Mouse (Mus musculus) lung, embryonic 14.5 days (tissue): Measurements from ENCODE around the gene Mkrn1. TPM values are rescaled to one million over a fixed set of nuclear protein-coding genes. Genes with fewer than 3 reads are reported as not detected.

Experiments used
- ATAC-seq: fragments of 200-750 bp; cut with Nextera tagmentation; 2 replicates; pipeline ENCODE4 v1.8.0; 2017; ENCODE audit warnings: mild to moderate bottlenecking, moderate TSS enrichment, moderate library complexity; ENCODE audit not compliant: insufficient read depth
- DNase-seq: peaks from one replicate; pipeline ENCODE4 v3.0.0-alpha.2; 2015
- H3K27ac ChIP-seq: fragments of 300-500 bp; sonication (generic); 2 replicates; pipeline ENCODE4 v1.5.1; 2014; ENCODE audit warnings: low read depth, mild to moderate bottlenecking, moderate library complexity
- H3K27me3 ChIP-seq: fragments of 300-500 bp; sonication (generic); 2 replicates; pipeline ENCODE4 v1.6.1; 2014; ENCODE audit warnings: low read length, control low read depth; ENCODE audit not compliant: insufficient read depth
- H3K36me3 ChIP-seq: fragments of 300-500 bp; sonication (generic); 2 replicates; pipeline ENCODE4 v1.6.1; 2014; ENCODE audit warnings: control low read depth; ENCODE audit not compliant: insufficient read depth
- H3K4me1 ChIP-seq: fragments of 300-500 bp; sonication (generic); 2 replicates; pipeline ENCODE4 v1.6.1; 2014; ENCODE audit warnings: antibody characterized with exemption, control low read depth; ENCODE audit not compliant: insufficient read depth
- H3K4me2 ChIP-seq: fragments of 300-500 bp; sonication (generic); 2 replicates; pipeline ENCODE4 v1.6.1; 2014; ENCODE audit warnings: mild to moderate bottlenecking
- H3K4me3 ChIP-seq: fragments of 300-500 bp; sonication (generic); 2 replicates; pipeline ENCODE4 v1.5.1; 2014; ENCODE audit warnings: low read depth, low read length
- H3K9ac ChIP-seq: fragments of 300-500 bp; sonication (generic); 2 replicates; pipeline ENCODE4 v1.6.1; 2014
- H3K9me3 ChIP-seq: fragments of 300-500 bp; sonication (generic); 2 replicates; pipeline ENCODE4 v1.6.1; 2016; ENCODE audit warnings: low read depth, low read length, control low read depth
- CTCF ChIP-seq: IDR thresholded peaks from 2 replicates; pipeline ENCODE4 v1.5.1; 2016; ENCODE audit warnings: antibody characterized with exemption, low read depth
- WGBS: fragments of 180-500 bp; shearing (Covaris S2); extraction: QIAGEN DNeasy Blood & Tissue Kit; methylation state at CpG from one replicate; pipeline ENCODE4 v1.1.7; 2014; 5-methylcytosine and 5-hydroxymethylcytosine counted together
- polyA plus RNA-seq: library from polyadenylated mRNA; unstranded; fragments of >200 nt; fragmentation: Nextera tagmentation; extraction: Ambion mirVana; gene quantifications from 2 replicates; pipeline ENCODE4 v1.2.1, GENCODE M21; 2014

Gene Mkrn1
- polyA plus RNA-seq, result 59.6 and 61.2 TPM in 2 replicates

GRCm38 (mm10) chr6:39419851-39420721 is at the start of gene Mkrn1:
Mkrn1 (minus strand) TSS chr6:39420462.
- Histone ChIP-seq H3K27me3 (0 out of 2 replicates have a peak, but pooled peaks cover 16% of the 10 kb centered on the region), H3K9ac (peak within 1 kb of the TSS; percentile 72), H3K4me1 (no peaks in the 10 kb centered on the region), H3K27ac (peak within 1 kb of the TSS; percentile 78), H3K4me3 (peak within 1 kb of the TSS; percentile 97), H3K9me3 (no peaks in the 10 kb centered on the region), H3K4me2 (peak within 1 kb of the TSS; percentile 74), H3K36me3 (no peaks in the 10 kb centered on the region)
- under 1% methylated on average over 70 of the region's 82 CpGs for WGBS
- TF ChIP-seq CTCF, result no peak
- DNase-seq (peak; percentile 87), ATAC-seq (peak; percentile 93)

- TF ChIP-seq CTCF, result no peak
- H3K4me3 ChIP-seq, result no peak overlapping the region
- no peak overlapping the region for H3K4me2 ChIP-seq
- peaks cover 62% of the 10 kb centered on the region for H3K36me3 ChIP-seq
- 86% methylated on average over 5 of the region's 5 CpGs for WGBS
- no peak overlapping the region for H3K27ac ChIP-seq
- no peaks in the 10 kb centered on the region for H3K9me3 ChIP-seq
- H3K27me3 ChIP-seq, result no peaks in the 10 kb centered on the region
- ATAC-seq, result no peak
- no peaks in the 10 kb centered on the region for H3K4me1 ChIP-seq
- H3K9ac ChIP-seq, result no peak overlapping the region
- DNase-seq, result no peak
Measured at GRCm38 (mm10) chr6:39469427-39469826, 49.2 kb upstream of the Mkrn1 start.

GRCm38 (mm10) chr6:39462621-39463538 is 42.6 kb upstream of the Mkrn1 start:
- Histone ChIP-seq H3K36me3 (peaks cover 46% of the 10 kb centered on the region), H3K27me3 (no peaks in the 10 kb centered on the region), H3K4me1 (no peaks in the 10 kb centered on the region), H3K27ac (no peak overlapping the region), H3K9me3 (no peaks in the 10 kb centered on the region), H3K4me3 (no peak overlapping the region), H3K9ac (no peak overlapping the region), H3K4me2 (no peak overlapping the region)
- ATAC-seq (peak; percentile 56), DNase-seq (peak; percentile 95)
- TF ChIP-seq CTCF, result peak; percentile 89
- WGBS, result 49% methylated on average over 16 of the region's 16 CpGs

- 95% methylated on average over 11 of the region's 11 CpGs for WGBS
Measured at GRCm38 (mm10) chr6:39460040-39460439, 39.8 kb upstream of the Mkrn1 start.

GRCm38 (mm10) chr6:39455339-39456160 is 35.3 kb upstream of the Mkrn1 start:
- DNase-seq (no peak), ATAC-seq (no peak)
- Histone ChIP-seq H3K27ac (no peak overlapping the region), H3K4me3 (no peak overlapping the region), H3K9me3 (no peaks in the 10 kb centered on the region), H3K4me2 (no peak overlapping the region), H3K27me3 (no peaks in the 10 kb centered on the region), H3K9ac (no peak overlapping the region), H3K4me1 (no peaks in the 10 kb centered on the region), H3K36me3 (peaks cover 6% of the 10 kb centered on the region)
- WGBS, result 75% methylated on average over 8 of the region's 8 CpGs
- TF ChIP-seq CTCF, result no peak

More at GRCm38 (mm10) chr6:39460040-39460439, 39.8 kb upstream of the Mkrn1 start:
- TF ChIP-seq CTCF, result peak; percentile 28
- Histone ChIP-seq H3K36me3 (peaks cover 35% of the 10 kb centered on the region), H3K27ac (no peak overlapping the region), H3K27me3 (no peaks in the 10 kb centered on the region), H3K9ac (no peak overlapping the region), H3K4me3 (no peak overlapping the region), H3K4me2 (no peak overlapping the region), H3K4me1 (no peaks in the 10 kb centered on the region), H3K9me3 (no peaks in the 10 kb centered on the region)
- ATAC-seq (no peak), DNase-seq (no peak)

GRCm38 (mm10) chr6:39454616-39455015 is 34.4 kb upstream of the Mkrn1 start:
- no peak for TF ChIP-seq CTCF
- H3K4me2 ChIP-seq, result no peak overlapping the region
- no peak for DNase-seq
- 53% methylated on average over 2 of the region's 2 CpGs for WGBS
- H3K36me3 ChIP-seq, result no peaks in the 10 kb centered on the region
- no peaks in the 10 kb centered on the region for H3K9me3 ChIP-seq
- H3K27ac ChIP-seq, result no peak overlapping the region
- H3K27me3 ChIP-seq, result no peaks in the 10 kb centered on the region
- H3K4me3 ChIP-seq, result no peak overlapping the region
- H3K4me1 ChIP-seq, result no peaks in the 10 kb centered on the region
- no peak for ATAC-seq
- H3K9ac ChIP-seq, result no peak overlapping the region
